Mouse (Mus musculus): ENCODE measurements at regions not wholly inside any gene's neighbourhood (a gene's known extent, or its start where the extent isn't known, plus 50 kb on each side); places are given as distances from the start of the nearest gene placed in this dataset.

GRCm38 (mm10) chr10:43794587-43794986 is 107.0 kb downstream of the Qrsl1 start:
- no peak for ATAC-seq

GRCm38 (mm10) chr10:43800077-43800476 is 101.5 kb downstream of the Qrsl1 start:
- no peak for ATAC-seq

DNA sequence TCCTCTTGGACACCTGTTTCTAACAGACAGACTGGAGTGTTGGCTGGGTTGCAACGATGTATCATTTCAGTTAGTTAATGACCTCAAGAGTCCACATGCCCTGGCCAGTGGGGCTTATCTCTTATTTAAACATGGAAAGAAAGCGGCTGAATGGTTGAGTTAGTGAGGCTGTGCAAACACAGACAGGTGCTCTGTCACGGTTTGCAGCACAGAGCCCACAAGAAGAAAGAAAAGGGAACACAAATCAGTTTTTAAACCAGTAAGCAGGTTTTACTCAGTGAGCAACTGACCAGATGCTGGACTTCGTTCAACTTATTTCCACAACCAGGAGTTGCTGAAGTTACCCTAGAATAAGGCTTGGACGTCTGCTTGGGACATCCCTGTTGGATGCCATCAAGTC is 86.3 kb downstream of the Qrsl1 start:
- no peak for ATAC-seq

GRCm38 (mm10) chr10:43817522-43818198 is 83.9 kb downstream of the Qrsl1 start:
- ATAC-seq = no peak

DNA sequence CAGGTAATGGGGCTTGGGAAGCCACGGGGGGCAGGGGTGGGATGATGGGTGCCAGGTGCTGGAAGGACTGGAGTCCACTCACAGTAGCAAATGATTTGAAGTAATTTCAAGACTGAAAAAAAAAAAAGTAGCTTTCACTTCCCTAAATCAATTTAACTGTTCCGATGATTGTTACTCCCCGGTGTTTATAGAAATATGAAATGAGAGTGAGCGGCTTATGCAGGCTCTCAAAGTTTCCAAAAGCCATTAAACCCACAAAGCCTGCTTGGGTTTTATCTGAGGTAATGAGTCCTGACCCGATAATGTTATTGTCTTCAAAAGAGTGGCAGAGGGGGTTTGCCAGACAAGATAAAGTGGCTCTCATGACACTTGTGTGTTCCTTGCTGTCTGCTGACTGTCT is 82.9 kb downstream of the Qrsl1 start:
- no peak for ATAC-seq

DNA sequence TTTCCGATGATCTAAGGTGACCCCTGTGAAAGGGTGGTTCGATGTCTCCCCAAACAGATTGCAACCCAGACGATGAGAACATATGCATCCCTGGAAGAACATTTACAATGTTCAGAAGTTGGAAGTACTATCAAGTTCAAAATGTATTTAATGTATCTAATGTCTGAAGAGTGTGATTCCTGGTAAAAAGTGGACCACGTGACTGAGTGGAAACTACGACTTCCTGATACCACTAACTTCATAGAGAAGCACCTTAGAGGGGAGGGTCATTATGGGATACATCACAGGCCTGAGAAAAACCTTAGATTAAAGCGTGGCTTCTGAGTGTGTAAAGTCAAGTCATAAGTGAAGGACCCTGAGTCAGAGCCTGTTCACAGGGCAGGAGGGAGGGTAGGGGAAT is 82.1 kb downstream of the Qrsl1 start:
- ATAC-seq = no peak

- ATAC-seq = no peak
Observed at GRCm38 (mm10) chr10:43822615-43823014, 78.9 kb downstream of the Qrsl1 start.

DNA sequence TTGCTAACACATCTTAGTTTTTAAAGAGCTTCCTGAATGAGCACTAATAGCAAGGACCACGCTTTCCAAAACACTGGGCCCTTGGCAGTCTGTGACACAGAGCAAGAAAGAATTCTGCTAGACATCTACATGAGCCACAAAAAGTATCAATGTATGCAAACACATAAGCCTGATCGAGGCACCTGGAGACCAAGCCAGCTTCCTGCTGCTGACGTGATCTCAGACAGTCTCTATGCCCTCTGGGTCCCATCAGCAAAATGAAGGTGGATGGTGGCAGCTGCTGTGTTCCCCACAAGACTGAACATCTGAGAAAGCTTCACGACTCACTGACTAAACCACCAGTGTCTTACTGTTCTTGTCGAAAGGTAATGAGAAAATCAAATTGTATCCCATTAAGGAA is 77.5 kb downstream of the Qrsl1 start:
- ATAC-seq = no peak

All from activated CD4-positive, CD25-positive, alpha-beta regulatory T cell, adult 4 months (primary cell).